ENCODE assay signal across 8 mouse cellular contexts in the genomic region with DNA sequence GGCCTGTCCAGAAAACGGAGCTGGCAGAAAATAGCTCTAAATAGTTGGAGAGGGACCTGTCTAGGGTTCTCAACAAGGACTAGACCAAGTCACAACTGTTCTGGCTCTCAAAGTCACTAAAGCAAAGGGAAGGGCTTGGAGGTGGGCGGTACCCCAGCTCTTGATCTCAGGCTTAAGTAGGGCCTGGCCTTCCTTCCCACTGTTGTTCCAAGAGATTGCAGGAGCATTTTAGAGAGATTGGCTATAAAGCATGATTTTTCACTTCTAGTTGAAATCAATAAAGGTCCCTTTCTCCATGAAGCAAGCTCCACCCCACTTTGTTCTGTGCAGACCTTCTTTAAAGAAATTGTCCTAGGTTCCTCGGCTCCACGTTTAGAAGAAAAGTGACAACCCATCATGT. TPM values are rescaled to one million over a fixed set of nuclear protein-coding genes. Genes with fewer than 3 reads are reported as not detected.
DNase-seq lines count a peak whose midpoint lies in the region; ATAC-seq and TF ChIP-seq lines count a peak whose summit lies in the region.

No protein-coding gene starts in this region.

- H3K4me2 ChIP-seq in heart, postnatal 0 days (ENCODE audit: low read depth, low read length): peak overlapping the region; percentile 95
- H3K4me2 ChIP-seq in hindbrain, embryonic 14.5 days (replicated peaks): peak overlapping the region; percentile 94
- peak overlapping the region; percentile 69 for H3K4me2 ChIP-seq in midbrain, embryonic 15.5 days

- no peaks in the 10 kb centered on the region for H3K27me3 ChIP-seq in heart, postnatal 0 days (ENCODE audit: control insufficient read depth, insufficient read depth, low read length)
- H3K27me3 ChIP-seq in hindbrain, embryonic 14.5 days (ENCODE audit: control insufficient read depth, insufficient read depth, low read length): no peaks in the 10 kb centered on the region
- no peaks in the 10 kb centered on the region for H3K27me3 ChIP-seq in midbrain, embryonic 15.5 days (replicated peaks)

- no peak for ATAC-seq in heart, postnatal 0 days (ENCODE audit: insufficient read depth, low read depth)
- ATAC-seq in hindbrain, embryonic 14.5 days (ENCODE audit: low FRiP score): no peak
- no peak for ATAC-seq in midbrain, embryonic 15.5 days (replicated peaks)

- 58% methylated on average over 4 of the region's 4 CpGs for WGBS in heart, postnatal 0 days
- 67% methylated on average over 4 of the region's 4 CpGs for WGBS in hindbrain, embryonic 14.5 days
- 66% methylated on average over 4 of the region's 4 CpGs for WGBS in midbrain, embryonic 15.5 days

- no peak for DNase-seq in heart, postnatal 0 days (ENCODE audit: low spot score)
- no peak for DNase-seq in heart, postnatal 4 days
- peak; percentile 39 for DNase-seq in NIH3T3 (ENCODE audit: low read depth)
- no peak for DNase-seq in hindbrain, embryonic 14.5 days (ENCODE audit: low spot score)
- DNase-seq in cerebellum, adult 8-10 months: no peak
- no peak for DNase-seq in cerebellum, postnatal 25 days
- DNase-seq in urinary bladder, postnatal 10 days (ENCODE audit: low spot score): no peak

- no peak overlapping the region for H3K27ac ChIP-seq in heart, postnatal 0 days (ENCODE audit: low read depth)
- H3K27ac ChIP-seq in hindbrain, embryonic 14.5 days: no peak overlapping the region
- H3K27ac ChIP-seq in midbrain, embryonic 15.5 days: peak overlapping the region; percentile 71

- H3K4me3 ChIP-seq in heart, postnatal 0 days (ENCODE audit: low read depth, low read length): peak overlapping the region; percentile 90; the same call in 1 of the 2 replicates
- H3K4me3 ChIP-seq in hindbrain, embryonic 14.5 days (replicated peaks; ENCODE audit: low read length): peak overlapping the region; percentile 95
- H3K4me3 ChIP-seq in midbrain, embryonic 15.5 days: peak overlapping the region; percentile 56

- H3K9ac ChIP-seq in heart, postnatal 0 days (replicated peaks; ENCODE audit: low read depth, low read length): peak overlapping the region; percentile 49; the same call in 1 of the 2 replicates
- H3K9ac ChIP-seq in hindbrain, embryonic 14.5 days: peak overlapping the region; percentile 65
- peak overlapping the region; percentile 53 for H3K9ac ChIP-seq in midbrain, embryonic 15.5 days

- no peak for TF ChIP-seq EP300 in heart, postnatal 0 days (IDR thresholded peaks at IDR 0.05; ENCODE audit: low read depth)

- no peaks in the 10 kb centered on the region for H3K9me3 ChIP-seq in heart, postnatal 0 days (replicated peaks; ENCODE audit: control insufficient read depth, low read length)
- H3K9me3 ChIP-seq in hindbrain, embryonic 14.5 days (ENCODE audit: control insufficient read depth, low read length): no peaks in the 10 kb centered on the region
- no peaks in the 10 kb centered on the region for H3K9me3 ChIP-seq in midbrain, embryonic 15.5 days

- no peaks in the 10 kb centered on the region for H3K36me3 ChIP-seq in heart, postnatal 0 days (replicated peaks; ENCODE audit: control insufficient read depth, insufficient read depth, low read length)
- no peaks in the 10 kb centered on the region for H3K36me3 ChIP-seq in hindbrain, embryonic 14.5 days (replicated peaks; ENCODE audit: control insufficient read depth, insufficient read depth)
- H3K36me3 ChIP-seq in midbrain, embryonic 15.5 days (replicated peaks): no peaks in the 10 kb centered on the region

- H3K4me1 ChIP-seq in heart, postnatal 0 days (ENCODE audit: control insufficient read depth, insufficient read depth): peaks cover 6% of the 10 kb centered on the region; the same call in 1 of the 2 replicates
- H3K4me1 ChIP-seq in hindbrain, embryonic 14.5 days (replicated peaks; ENCODE audit: control insufficient read depth, insufficient read depth, low read length): peaks cover 3% of the 10 kb centered on the region; the same call in 1 of the 2 replicates
- peaks cover 10% of the 10 kb centered on the region for H3K4me1 ChIP-seq in midbrain, embryonic 15.5 days

- no peak for TF ChIP-seq CTCF in heart, postnatal 0 days (IDR thresholded peaks at IDR 0.05; ENCODE audit: low read depth)

RNA-seq across cellular contexts. Expression of a gene that starts 0.7 kb away (rescaled TPM):
- 18.2 and 21.7 TPM in 2 replicates for total RNA-seq in heart, postnatal 0 days (2014; rRNA removed; ENCODE audit: low replicate concordance)
- 8.6 and 9.0 TPM in 2 replicates for polyA plus RNA-seq in heart, postnatal 0 days (2015; fragmentation: Nextera tagmentation; extraction: Ambion mirVana)
- 10 to 100 TPM; 16.6 to 16.7 TPM for total RNA-seq in heart, postnatal 4 days (2021)
- 16.9 and 17.7 TPM in 2 replicates for polyA plus RNA-seq in hindbrain, embryonic 14.5 days (2014; fragmentation: Nextera tagmentation; extraction: Ambion mirVana)
- 22.6 and 23.1 TPM in 2 replicates for polyA plus RNA-seq in midbrain, embryonic 15.5 days (2015; fragmentation: Nextera tagmentation; extraction: Ambion mirVana)

RNA-seq across cellular contexts. Expression of a gene that starts 2.9 kb away (rescaled TPM):
- total RNA-seq in heart, postnatal 0 days (2014; rRNA removed; ENCODE audit: low replicate concordance): not detected in 2 replicates
- polyA plus RNA-seq in heart, postnatal 0 days (2015; fragmentation: Nextera tagmentation; extraction: Ambion mirVana): not detected in 2 replicates
- not detected for total RNA-seq in heart, postnatal 4 days (2021)
- polyA plus RNA-seq in hindbrain, embryonic 14.5 days (2014; fragmentation: Nextera tagmentation; extraction: Ambion mirVana): 0.09 and 0.18 TPM in 2 replicates
- 0.06 and 0.11 TPM in 2 replicates for polyA plus RNA-seq in midbrain, embryonic 15.5 days (2015; fragmentation: Nextera tagmentation; extraction: Ambion mirVana)

RNA-seq across cellular contexts. Expression of a gene that starts 15.2 kb away (rescaled TPM):
- 21.7 and 28.7 TPM in 2 replicates for total RNA-seq in heart, postnatal 0 days (2014; rRNA removed; ENCODE audit: low replicate concordance)
- 13.6 and 15.8 TPM in 2 replicates for polyA plus RNA-seq in heart, postnatal 0 days (2015; fragmentation: Nextera tagmentation; extraction: Ambion mirVana)
- 10 to 100 TPM; 19.1 to 19.3 TPM for total RNA-seq in heart, postnatal 4 days (2021)
- 57.5 and 62.8 TPM in 2 replicates for polyA plus RNA-seq in hindbrain, embryonic 14.5 days (2014; fragmentation: Nextera tagmentation; extraction: Ambion mirVana)
- 70.9 and 72.6 TPM in 2 replicates for polyA plus RNA-seq in midbrain, embryonic 15.5 days (2015; fragmentation: Nextera tagmentation; extraction: Ambion mirVana)

RNA-seq across cellular contexts. Expression of a gene that starts 20.2 kb away (rescaled TPM):
- total RNA-seq in heart, postnatal 0 days (2014; rRNA removed; ENCODE audit: low replicate concordance): 0.97 TPM in 1 of 2 replicates, not detected in the other
- polyA plus RNA-seq in heart, postnatal 0 days (2015; fragmentation: Nextera tagmentation; extraction: Ambion mirVana): not detected in 2 replicates
- not detected for total RNA-seq in heart, postnatal 4 days (2021)
- polyA plus RNA-seq in hindbrain, embryonic 14.5 days (2014; fragmentation: Nextera tagmentation; extraction: Ambion mirVana): 0.74 and 0.90 TPM in 2 replicates
- 1.4 and 1.5 TPM in 2 replicates for polyA plus RNA-seq in midbrain, embryonic 15.5 days (2015; fragmentation: Nextera tagmentation; extraction: Ambion mirVana)

RNA-seq across cellular contexts. Expression of a gene that starts 41.7 kb away (rescaled TPM):
- total RNA-seq in heart, postnatal 0 days (2014; rRNA removed; ENCODE audit: low replicate concordance): not detected in 2 replicates
- not detected in 2 replicates for polyA plus RNA-seq in heart, postnatal 0 days (2015; fragmentation: Nextera tagmentation; extraction: Ambion mirVana)
- total RNA-seq in heart, postnatal 4 days (2021): not detected
- 1.7 and 2.6 TPM in 2 replicates for polyA plus RNA-seq in hindbrain, embryonic 14.5 days (2014; fragmentation: Nextera tagmentation; extraction: Ambion mirVana)
- 0.68 and 0.89 TPM in 2 replicates for polyA plus RNA-seq in midbrain, embryonic 15.5 days (2015; fragmentation: Nextera tagmentation; extraction: Ambion mirVana)
